Mouse (Mus musculus) midbrain, postnatal 0 days (tissue): ENCODE results near the gene Slc39a2. TPM values are rescaled to one million over a fixed set of nuclear protein-coding genes. Genes with fewer than 3 reads are reported as not detected.

Source experiments
- ATAC-seq: fragments of 200-750 bp; cut with Nextera tagmentation; 2 replicates; pipeline ENCODE4 v1.8.0; 2017; ENCODE audit warnings: moderate number of reproducible peaks, mild to moderate bottlenecking, moderate TSS enrichment, moderate library complexity; ENCODE audit not compliant: low FRiP score
- DNase-seq: peaks from one replicate; pipeline ENCODE4 v3.0.0-alpha.2; 2015; ENCODE audit warnings: low spot score
- H3K27ac ChIP-seq: fragments of 300-500 bp; sonication (generic); 2 replicates; pipeline ENCODE4 v1.5.1; 2014; ENCODE audit warnings: low read depth, mild to moderate bottlenecking, low read length, mixed read lengths
- H3K27me3 ChIP-seq: fragments of 300-500 bp; sonication (generic); 2 replicates; pipeline ENCODE4 v1.6.1; 2014; ENCODE audit warnings: low read length, control low read depth, mixed read lengths; ENCODE audit not compliant: insufficient read depth
- H3K36me3 ChIP-seq: fragments of 300-500 bp; sonication (generic); 2 replicates; pipeline ENCODE4 v1.6.1; 2014; ENCODE audit warnings: low read length, control low read depth, mixed read lengths; ENCODE audit not compliant: insufficient read depth
- H3K4me1 ChIP-seq: fragments of 300-500 bp; sonication (generic); 2 replicates; pipeline ENCODE4 v1.6.1; 2014; ENCODE audit warnings: mild to moderate bottlenecking, control low read depth, antibody characterized with exemption, low read length, mixed read lengths; ENCODE audit not compliant: insufficient read depth
- H3K4me2 ChIP-seq: fragments of 300-500 bp; sonication (generic); 2 replicates; pipeline ENCODE4 v1.6.1; 2014; ENCODE audit warnings: low read depth, mild to moderate bottlenecking, low read length, mixed read lengths; ENCODE audit not compliant: poor library complexity, severe bottlenecking
- H3K4me3 ChIP-seq: fragments of 300-500 bp; sonication (generic); 2 replicates; pipeline ENCODE4 v1.5.1; 2014; ENCODE audit warnings: low read depth, mild to moderate bottlenecking, low read length, moderate library complexity
- H3K9ac ChIP-seq: fragments of 300-500 bp; sonication (generic); replicated peaks from 2 replicates; pipeline ENCODE4 v1.6.1; 2014; ENCODE audit warnings: mild to moderate bottlenecking, low read length, moderate library complexity, mixed read lengths; ENCODE audit not compliant: poor library complexity, severe bottlenecking
- H3K9me3 ChIP-seq: fragments of 300-500 bp; sonication (generic); 2 replicates; pipeline ENCODE4 v1.6.1; 2016; ENCODE audit warnings: low read length, control low read depth
- CTCF ChIP-seq: IDR thresholded peaks from 2 replicates; pipeline ENCODE4 v1.5.1; 2016; ENCODE audit warnings: antibody characterized with exemption, mild to moderate bottlenecking
- WGBS: fragments of 180-500 bp; shearing (Covaris S2); extraction: QIAGEN DNeasy Blood & Tissue Kit; methylation state at CpG from one replicate; pipeline ENCODE4 v1.1.7; 2014; 5-methylcytosine and 5-hydroxymethylcytosine counted together
- polyA plus RNA-seq: library from polyadenylated mRNA; unstranded; fragments of >200 nt; fragmentation: Nextera tagmentation; extraction: Ambion mirVana; gene quantifications from 2 replicates; pipeline ENCODE4 v1.2.1, GENCODE M21; 2015
- total RNA-seq: library from RNA; depleted of rRNA; stranded (reverse); fragments of >200 nt; gene quantifications from 2 replicates; pipeline ENCODE4 v1.2.3, GENCODE M21; 2014

Gene Slc39a2
- total and polyA plus RNA-seq, 2 experiments from 2014 or later = 0.84 to 2.7 TPM

DNA sequence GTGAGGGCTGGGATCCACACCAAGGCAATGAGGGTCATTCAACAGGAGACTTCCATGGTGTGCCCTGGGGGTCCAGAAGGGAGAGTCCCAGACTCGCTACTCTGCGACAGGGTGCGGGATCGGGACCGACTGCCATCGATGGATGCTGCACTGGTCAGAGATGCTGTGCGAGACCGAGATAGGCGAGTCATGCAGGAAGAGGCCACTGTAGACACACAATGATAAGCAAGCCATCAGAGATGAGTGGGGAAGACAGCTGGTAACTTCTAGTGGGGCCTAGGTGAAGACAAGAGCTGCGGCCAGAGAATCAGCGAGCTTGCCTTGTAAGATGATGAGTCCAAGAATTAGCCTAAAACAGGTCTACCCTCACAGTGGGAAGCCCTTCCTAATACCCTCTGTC is 13.4 kb downstream of the Slc39a2 start:
- Histone ChIP-seq H3K36me3 (peaks cover 23% of the 10 kb centered on the region), H3K4me2 (no peak overlapping the region), H3K9me3 (no peaks in the 10 kb centered on the region), H3K4me3 (no peak overlapping the region), H3K27ac (no peak overlapping the region), H3K4me1 (no peaks in the 10 kb centered on the region), H3K27me3 (no peaks in the 10 kb centered on the region), H3K9ac (no peak overlapping the region)
- TF ChIP-seq CTCF = no peak
- WGBS = 92% methylated on average over 11 of the region's 11 CpGs
- no peak for DNase-seq
- no peak for ATAC-seq

DNA sequence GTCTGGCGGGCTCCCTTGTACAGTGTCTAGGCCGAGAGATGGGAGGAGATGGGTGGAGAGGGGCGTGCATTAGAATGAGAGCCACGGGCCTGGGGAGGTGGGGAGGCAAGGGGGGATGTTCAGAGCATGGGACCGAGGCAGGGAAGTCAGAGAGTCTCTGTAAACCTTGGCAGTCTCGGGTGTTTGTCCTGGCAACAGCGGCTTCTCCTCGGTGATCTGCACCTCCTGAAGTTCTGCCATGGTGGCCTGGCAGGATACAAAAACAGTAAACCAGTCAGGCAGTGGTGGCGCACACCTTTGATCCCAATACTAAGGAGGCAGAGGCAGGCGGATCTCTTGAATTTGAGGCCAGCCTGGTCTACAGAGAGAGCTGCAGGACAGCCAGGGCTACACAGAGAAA is 18.6 kb downstream of the Slc39a2 start:
- H3K4me3 ChIP-seq = peak overlapping the region; percentile 23
- no peaks in the 10 kb centered on the region for H3K27me3 ChIP-seq
- peaks cover 23% of the 10 kb centered on the region for H3K36me3 ChIP-seq
- H3K4me1 ChIP-seq = no peaks in the 10 kb centered on the region; the same call in 1 of the 2 replicates
- TF ChIP-seq CTCF = no peak
- peak overlapping the region; percentile 96; the same call in 1 of the 2 replicates for H3K4me2 ChIP-seq
- 78% methylated on average over 10 of the region's 10 CpGs for WGBS
- no peak for ATAC-seq
- no peak for DNase-seq
- no peaks in the 10 kb centered on the region for H3K9me3 ChIP-seq
- H3K27ac ChIP-seq = no peak overlapping the region
- no peak overlapping the region for H3K9ac ChIP-seq

DNA sequence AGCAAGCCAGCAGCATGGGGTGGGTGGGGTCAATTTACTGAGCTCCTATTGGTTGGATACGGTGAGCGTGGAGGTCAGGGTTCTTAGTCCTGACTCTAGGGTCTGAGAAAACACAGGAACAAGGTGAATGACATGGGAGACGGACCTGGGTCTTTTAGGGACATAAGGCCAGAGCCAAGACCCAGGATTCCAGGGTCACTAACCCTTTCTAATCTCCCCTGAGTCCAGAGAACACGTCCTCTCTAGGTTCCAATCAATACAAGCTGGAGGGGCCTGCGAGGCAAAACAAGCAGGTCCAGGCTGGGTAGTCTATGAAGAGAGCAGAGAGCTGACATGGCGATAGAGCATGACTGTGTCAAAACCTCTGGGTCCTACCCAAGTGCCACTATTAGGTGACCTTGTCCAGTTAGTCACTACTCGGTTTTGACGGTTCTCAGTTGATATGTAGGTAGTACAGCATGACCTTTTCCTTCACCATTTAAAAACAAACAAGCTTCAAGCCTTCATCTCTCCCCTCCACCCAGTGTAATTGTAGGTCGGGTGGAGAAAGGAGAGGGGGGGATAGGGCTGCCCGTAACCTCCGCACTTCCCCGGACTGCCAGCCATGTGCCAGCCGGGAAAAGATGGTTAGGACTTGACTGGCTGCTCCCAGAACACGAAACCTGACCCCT is 19.8 kb downstream of the Slc39a2 start:
- Histone ChIP-seq H3K9ac (peak overlapping the region; percentile 60), H3K9me3 (no peaks in the 10 kb centered on the region), H3K36me3 (peaks cover 19% of the 10 kb centered on the region), H3K27me3 (no peaks in the 10 kb centered on the region; the same call in 1 of the 2 replicates), H3K4me1 (no peaks in the 10 kb centered on the region; the same call in 1 of the 2 replicates), H3K4me2 (peak overlapping the region; percentile 96), H3K4me3 (peak overlapping the region; percentile 59), H3K27ac (peak overlapping the region; percentile 62)
- peak; percentile 18; the same call in 1 of the 2 replicates for ATAC-seq
- no peak for DNase-seq
- WGBS = 13% methylated on average over 14 of the region's 14 CpGs
- TF ChIP-seq CTCF = no peak

DNA sequence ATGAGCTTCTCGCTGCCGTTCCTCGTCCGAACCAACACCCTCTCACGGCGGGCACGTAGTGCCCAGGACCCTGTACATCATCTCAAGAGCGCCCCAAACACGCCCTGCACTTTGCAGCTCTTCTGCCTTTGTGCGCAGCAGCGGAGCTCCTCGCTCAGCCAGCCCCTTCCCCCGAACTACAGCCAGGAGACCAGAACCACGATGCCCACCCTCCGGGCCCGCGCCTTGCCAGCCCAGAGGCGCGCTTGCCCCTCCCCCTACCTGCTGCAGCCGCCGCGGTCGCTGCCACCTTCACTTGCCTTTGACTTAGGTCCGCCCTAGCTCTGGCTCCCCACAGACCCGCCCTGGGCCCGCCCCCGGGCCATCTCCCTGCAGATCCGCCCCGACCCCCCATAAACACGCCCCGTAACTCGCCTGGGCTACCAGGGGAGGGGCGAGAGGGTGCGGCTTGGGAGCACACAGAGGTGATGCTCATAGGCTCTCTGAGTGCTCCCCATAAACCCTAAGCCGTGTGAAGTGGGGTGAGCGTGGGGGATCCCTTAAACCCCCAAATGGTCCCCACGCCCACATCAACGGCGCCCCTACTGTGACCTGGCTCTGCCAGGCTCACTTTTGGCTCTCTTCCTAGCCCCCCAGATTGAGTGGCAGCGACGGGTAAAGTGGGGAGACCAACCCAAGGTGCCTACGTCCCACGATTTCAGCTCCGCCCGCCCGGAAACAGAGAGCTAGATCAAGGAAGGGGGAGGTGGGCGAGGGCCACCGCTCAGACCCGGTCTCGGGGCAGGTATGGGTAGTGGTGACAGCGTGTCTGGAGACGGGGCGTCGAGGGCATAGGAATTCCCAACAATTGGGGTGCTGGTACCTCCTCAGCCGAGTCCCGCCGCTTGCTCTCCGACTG is 20.6 kb downstream of the Slc39a2 start:
- Histone ChIP-seq H3K4me2 (peak overlapping the region; percentile 96), H3K9ac (peak overlapping the region; percentile 60), H3K27me3 (no peaks in the 10 kb centered on the region; the same call in 1 of the 2 replicates), H3K4me3 (peak overlapping the region; percentile 59), H3K27ac (peak overlapping the region; percentile 62), H3K9me3 (no peaks in the 10 kb centered on the region), H3K4me1 (no peaks in the 10 kb centered on the region; the same call in 1 of the 2 replicates), H3K36me3 (peaks cover 13% of the 10 kb centered on the region; the same call in 1 of the 2 replicates)
- under 1% methylated on average over 54 of the region's 58 CpGs for WGBS
- DNase-seq (peak; percentile 77), ATAC-seq (peak; percentile 75)
- TF ChIP-seq CTCF = no peak

DNA sequence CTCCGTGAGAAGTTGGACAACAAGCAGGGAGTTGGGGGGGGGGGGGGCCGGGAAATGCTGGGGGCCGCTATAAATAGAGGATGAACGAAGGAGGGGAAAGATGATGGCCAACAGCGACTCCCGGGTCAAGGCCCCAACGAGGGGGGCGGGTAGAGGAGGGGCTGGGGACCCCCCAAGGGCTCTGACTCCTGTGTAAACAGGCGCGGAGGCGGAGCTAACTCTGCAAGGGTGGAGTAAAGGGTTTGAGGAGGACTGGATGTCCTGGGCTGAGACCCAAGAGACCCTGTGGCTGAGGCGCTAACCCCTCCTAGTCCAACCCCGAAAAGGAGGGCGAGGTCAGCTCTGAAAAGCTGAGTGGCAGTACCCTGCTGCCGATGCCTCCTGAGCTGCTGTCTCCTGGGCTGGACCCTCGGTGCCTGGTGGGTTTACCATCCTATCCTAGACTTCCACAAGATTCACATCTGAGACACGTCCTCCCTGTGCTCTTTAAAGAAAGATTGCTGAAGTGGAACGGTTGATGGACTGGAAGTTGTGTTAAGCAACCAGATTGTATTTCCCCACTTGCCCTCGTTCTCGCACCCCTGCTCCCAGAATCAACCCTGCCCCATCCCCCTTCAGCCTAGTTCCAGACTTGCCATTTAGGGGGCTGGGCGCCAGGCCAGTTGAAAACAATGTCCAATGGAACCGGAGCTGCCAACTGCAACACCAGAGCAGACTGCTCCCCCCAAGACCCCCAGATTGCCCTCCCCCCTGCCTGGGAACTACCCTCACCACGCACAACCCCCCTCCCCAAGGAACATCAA is 21.5 kb downstream of the Slc39a2 start, which contains the start of gene Ndrg2:
TSS of gene Ndrg2 (minus strand) at position 199 of the 803 bp plus-strand sequence.
- peak within 1 kb of the TSS; percentile 96 for H3K4me2 ChIP-seq
- 4% methylated on average over 21 of the region's 23 CpGs for WGBS
- H3K4me3 ChIP-seq = peak within 1 kb of the TSS; percentile 59
- H3K9me3 ChIP-seq = no peaks in the 10 kb centered on the region
- DNase-seq (peak; percentile 90), ATAC-seq (peak; percentile 82)
- H3K36me3 ChIP-seq = peaks cover 7% of the 10 kb centered on the region; the same call in 1 of the 2 replicates
- no peaks in the 10 kb centered on the region; the same call in 1 of the 2 replicates for H3K4me1 ChIP-seq
- no peak for TF ChIP-seq CTCF
- H3K27me3 ChIP-seq = no peaks in the 10 kb centered on the region; the same call in 1 of the 2 replicates
- H3K27ac ChIP-seq = peak within 1 kb of the TSS; percentile 65
- peak within 1 kb of the TSS; percentile 60 for H3K9ac ChIP-seq
